Mouse (Mus musculus): Measurements from ENCODE around the gene Nhs. TPM values are rescaled to one million over a fixed set of nuclear protein-coding genes. Genes with fewer than 3 reads are reported as not detected.

Nhs gene
- 15.2 and 16.5 TPM in 2 replicates for total RNA-seq (2014; rRNA removed)
- 4.0 TPM in 2 replicates for polyA plus RNA-seq (2015; fragmentation: Nextera tagmentation; extraction: Ambion mirVana)

- H3K27ac ChIP-seq: peak within 1 kb of the TSS; percentile 32; the same call in 1 of the 2 replicates
Measured at GRCm38 (mm10) chrX:162159637-162160611, at the start of gene Nhs. TSS of gene Nhs (minus strand) at chrX:162159730.

GRCm38 (mm10) chrX:162206350-162206884 is 46.9 kb upstream of the Nhs start:
- Histone ChIP-seq H3K27me3 (ENCODE audit: insufficient read depth, low read length) (no peaks in the 10 kb centered on the region), H3K9me3 (ENCODE audit: low read length) (no peaks in the 10 kb centered on the region), H3K27ac (no peak overlapping the region), H3K4me2 (ENCODE audit: low read depth, low read length) (no peak overlapping the region), H3K4me1 (ENCODE audit: insufficient read depth, low read length) (no peaks in the 10 kb centered on the region), H3K9ac (replicated peaks; ENCODE audit: low read length) (no peak overlapping the region), H3K4me3 (ENCODE audit: low read length) (no peak overlapping the region), H3K36me3 (ENCODE audit: insufficient read depth, low read length) (no peaks in the 10 kb centered on the region)
- TF ChIP-seq CTCF (IDR thresholded peaks at IDR 0.05; ENCODE audit: low read depth): no peak
- no peak for ATAC-seq
- no peak for DNase-seq (ENCODE audit: low spot score)
- WGBS: 82% methylated on average over 2 of the region's 2 CpGs

More at GRCm38 (mm10) chrX:162159637-162160611, at the start of gene Nhs:
- TF ChIP-seq CTCF (IDR thresholded peaks at IDR 0.05; ENCODE audit: low read depth): peak; percentile 41
- Histone ChIP-seq H3K9me3 (ENCODE audit: low read length) (no peaks in the 10 kb centered on the region), H3K4me1 (ENCODE audit: insufficient read depth, low read length) (no peaks in the 10 kb centered on the region), H3K4me2 (ENCODE audit: low read depth, low read length) (peak within 1 kb of the TSS; percentile 66), H3K4me3 (ENCODE audit: low read length) (peak within 1 kb of the TSS; percentile 53), H3K9ac (replicated peaks; ENCODE audit: low read length) (peak within 1 kb of the TSS; percentile 52), H3K36me3 (ENCODE audit: insufficient read depth, low read length) (no peaks in the 10 kb centered on the region), H3K27me3 (ENCODE audit: insufficient read depth, low read length) (no peaks in the 10 kb centered on the region)
- 27% methylated on average over 56 of the region's 61 CpGs for WGBS
- DNase-seq (ENCODE audit: low spot score): peak; percentile 83
- ATAC-seq: peak; percentile 93

- no peaks in the 10 kb centered on the region for H3K36me3 ChIP-seq (ENCODE audit: insufficient read depth, low read length)
- peak overlapping the region; percentile 32; the same call in 1 of the 2 replicates for H3K27ac ChIP-seq
- DNase-seq (ENCODE audit: low spot score) (peak; percentile 42), ATAC-seq (peak; percentile 64)
- 36% methylated on average over 62 of the region's 80 CpGs for WGBS
- H3K9ac ChIP-seq (replicated peaks; ENCODE audit: low read length): peak overlapping the region; percentile 52
- no peaks in the 10 kb centered on the region for H3K4me1 ChIP-seq (ENCODE audit: insufficient read depth, low read length)
- H3K4me2 ChIP-seq (ENCODE audit: low read depth, low read length): peak overlapping the region; percentile 66
- TF ChIP-seq CTCF (IDR thresholded peaks at IDR 0.05; ENCODE audit: low read depth): peak; percentile 8; the same call in 1 of the 2 replicates
- H3K9me3 ChIP-seq (ENCODE audit: low read length): no peaks in the 10 kb centered on the region
- no peaks in the 10 kb centered on the region for H3K27me3 ChIP-seq (ENCODE audit: insufficient read depth, low read length)
- H3K4me3 ChIP-seq (ENCODE audit: low read length): peak overlapping the region; percentile 53
Measured at GRCm38 (mm10) chrX:162158743-162159636, 540 bp downstream of the Nhs start.

GRCm38 (mm10) chrX:162158142-162158541 is 1.4 kb downstream of the Nhs start:
- ATAC-seq: no peak
- no peaks in the 10 kb centered on the region for H3K36me3 ChIP-seq (ENCODE audit: insufficient read depth, low read length)

GRCm38 (mm10) chrX:162137807-162138206 is 21.7 kb downstream of the Nhs start:
- H3K9ac ChIP-seq (replicated peaks; ENCODE audit: low read length): no peak overlapping the region
- H3K36me3 ChIP-seq (ENCODE audit: insufficient read depth, low read length): no peaks in the 10 kb centered on the region
- no peak overlapping the region for H3K27ac ChIP-seq
- no peak overlapping the region for H3K4me3 ChIP-seq (ENCODE audit: low read length)
- no peak for TF ChIP-seq CTCF (IDR thresholded peaks at IDR 0.05; ENCODE audit: low read depth)
- WGBS: 36% methylated on average over 2 of the region's 2 CpGs
- DNase-seq (ENCODE audit: low spot score) (no peak), ATAC-seq (no peak)
- no peaks in the 10 kb centered on the region for H3K4me1 ChIP-seq (ENCODE audit: insufficient read depth, low read length)
- H3K27me3 ChIP-seq (ENCODE audit: insufficient read depth, low read length): no peaks in the 10 kb centered on the region; the same call in 1 of the 2 replicates
- H3K9me3 ChIP-seq (ENCODE audit: low read length): no peaks in the 10 kb centered on the region
- H3K4me2 ChIP-seq (ENCODE audit: low read depth, low read length): no peak overlapping the region

More at GRCm38 (mm10) chrX:162158142-162158541, 1.4 kb downstream of the Nhs start:
- no peaks in the 10 kb centered on the region for H3K27me3 ChIP-seq (ENCODE audit: insufficient read depth, low read length)
- no peak for TF ChIP-seq CTCF (IDR thresholded peaks at IDR 0.05; ENCODE audit: low read depth)
- 51% methylated on average over 5 of the region's 5 CpGs for WGBS
- peak; percentile 4 for DNase-seq (ENCODE audit: low spot score)
- peak overlapping the region; percentile 52 for H3K9ac ChIP-seq (replicated peaks; ENCODE audit: low read length)
- no peaks in the 10 kb centered on the region for H3K9me3 ChIP-seq (ENCODE audit: low read length)
- peak overlapping the region; percentile 66 for H3K4me2 ChIP-seq (ENCODE audit: low read depth, low read length)
- H3K4me3 ChIP-seq (ENCODE audit: low read length): peak overlapping the region; percentile 53
- H3K27ac ChIP-seq: no peak overlapping the region
- no peaks in the 10 kb centered on the region for H3K4me1 ChIP-seq (ENCODE audit: insufficient read depth, low read length)

- H3K4me1 ChIP-seq (ENCODE audit: insufficient read depth, low read length): no peaks in the 10 kb centered on the region
- no peak overlapping the region for H3K4me3 ChIP-seq (ENCODE audit: low read length)
- H3K27ac ChIP-seq: no peak overlapping the region
- H3K4me2 ChIP-seq (ENCODE audit: low read depth, low read length): no peak overlapping the region
- DNase-seq (ENCODE audit: low spot score) (peak; percentile 38), ATAC-seq (no peak)
- H3K9ac ChIP-seq (replicated peaks; ENCODE audit: low read length): no peak overlapping the region
- TF ChIP-seq CTCF (IDR thresholded peaks at IDR 0.05; ENCODE audit: low read depth): no peak
- H3K27me3 ChIP-seq (ENCODE audit: insufficient read depth, low read length): no peaks in the 10 kb centered on the region
- no peaks in the 10 kb centered on the region for H3K36me3 ChIP-seq (ENCODE audit: insufficient read depth, low read length)
- 43% methylated on average over 5 of the region's 5 CpGs for WGBS
- no peaks in the 10 kb centered on the region for H3K9me3 ChIP-seq (ENCODE audit: low read length)
Measured at GRCm38 (mm10) chrX:162113257-162113656, 46.3 kb downstream of the Nhs start.

Measured in hindbrain, postnatal 0 days (tissue).